In genomic region chr14:46827430-46827829, GRCm38 (mm10) we compare ENCODE assay signal across 25 mouse cellular contexts. TPM values are rescaled to one million over a fixed set of nuclear protein-coding genes. Genes with fewer than 3 reads are reported as not detected.
"Had no signal": no experiment of that assay in that cellular context is flagged by ENCODE, and none has a peak within 500 bp of the region (broad histone marks: within the 10 kb centered on the region; RNA-seq: fewer than 3 reads in every experiment).

No protein-coding gene starts in this region.

- H3K27me3 ChIP-seq: intestine, embryonic 15.5 days; lung, embryonic 15.5 days; megakaryocyte, embryonic 14.5 days had no signal

- H3K4me1 ChIP-seq: intestine, embryonic 15.5 days; kidney, embryonic 15.5 days had no signal

- H3K27ac ChIP-seq: intestine, embryonic 15.5 days; kidney, embryonic 15.5 days; left cerebral cortex, adult 2 months; lung, embryonic 15.5 days; midbrain, embryonic 10.5 days; midbrain, embryonic 13.5 days; neural tube, embryonic 13.5 days; stomach, postnatal 0 days had no signal

- DNase-seq: kidney, adult 11 months; kidney, adult 8-10 months; kidney, postnatal 10 days; kidney, postnatal 36 days; layer of hippocampus, postnatal 36 days; lung, adult 18-20 months; lung, postnatal 10 days; lung, postnatal 36 days; right cerebral cortex, postnatal 14 days; right cerebral cortex, postnatal 4 days; thymus, adult 2 months; thymus, postnatal 25 days had no signal

- ATAC-seq: intestine, embryonic 15.5 days; midbrain, embryonic 13.5 days; midbrain, embryonic 16.5 days had no signal

- H3K4me3 ChIP-seq: intestine, embryonic 15.5 days; kidney, embryonic 15.5 days; left cerebral cortex, adult 2 months; lung, embryonic 15.5 days; megakaryocyte, embryonic 14.5 days; midbrain, embryonic 10.5 days; midbrain, embryonic 13.5 days; myocyte; neural tube, embryonic 13.5 days had no signal

- H3K36me3 ChIP-seq: intestine, embryonic 15.5 days; kidney, embryonic 15.5 days; lung, embryonic 15.5 days; midbrain, embryonic 10.5 days; midbrain, embryonic 13.5 days; neural tube, embryonic 13.5 days had no signal

- H3K9me3 ChIP-seq: intestine, embryonic 15.5 days; kidney, embryonic 15.5 days; lung, embryonic 15.5 days; midbrain, embryonic 10.5 days; midbrain, embryonic 13.5 days; neural tube, embryonic 13.5 days had no signal

- H3K9ac ChIP-seq: intestine, embryonic 15.5 days; kidney, embryonic 15.5 days; lung, embryonic 15.5 days; midbrain, embryonic 13.5 days; neural tube, embryonic 13.5 days had no signal

- H3K4me2 ChIP-seq: intestine, embryonic 15.5 days; kidney, embryonic 15.5 days; lung, embryonic 15.5 days; midbrain, embryonic 13.5 days; neural tube, embryonic 13.5 days had no signal

RNA-seq across cellular contexts. Expression of gene Samd4, which starts 55.2 kb away (rescaled TPM):
- total RNA-seq: monocyte, adult 5-6 weeks; neutrophil, adult 5-6 weeks had no signal
